Mouse (Mus musculus): ENCODE data around the gene 6820408C15Rik. TPM values are rescaled to one million over a fixed set of nuclear protein-coding genes. Genes with fewer than 3 reads are reported as not detected.
A peak's percentile ranks its signal among the peaks of the same experiment; 100 is the strongest.

The 6820408C15Rik gene
- 1 to 10 TPM; 1.7 to 2.3 TPM for total RNA-seq (2021)
- long read RNA-seq, partial matches to known transcripts = 2 of 5 reads
- long read RNA-seq, other reads (novel, unspliced or antisense) = 3 of 5 reads

DNA sequence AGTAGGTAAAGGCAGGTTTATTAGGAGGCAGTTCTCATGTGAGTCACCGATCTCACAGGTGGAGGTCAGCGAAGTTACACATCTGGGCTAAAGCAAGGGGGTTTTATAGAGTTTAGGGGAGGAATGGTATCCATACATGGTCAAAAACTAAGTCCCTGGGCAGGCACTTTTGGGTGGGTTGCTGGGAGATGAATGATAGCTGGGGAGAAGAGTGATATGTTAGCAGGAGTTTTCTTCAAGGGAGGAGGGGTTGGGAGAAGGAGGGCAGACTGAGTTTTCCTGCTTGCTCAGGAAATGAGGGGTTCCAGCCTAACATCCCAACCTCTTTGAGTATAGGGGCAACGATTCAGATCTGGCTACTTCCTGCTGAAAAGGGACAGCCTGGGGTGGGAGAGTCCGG, at the start of gene 6820408C15Rik:
Gene 6820408C15Rik (plus strand): TSS at position 301 of the 400 bp plus-strand sequence.
- no peak for DNase-seq (ENCODE audit: low spot score in 2 of 2)

DNA sequence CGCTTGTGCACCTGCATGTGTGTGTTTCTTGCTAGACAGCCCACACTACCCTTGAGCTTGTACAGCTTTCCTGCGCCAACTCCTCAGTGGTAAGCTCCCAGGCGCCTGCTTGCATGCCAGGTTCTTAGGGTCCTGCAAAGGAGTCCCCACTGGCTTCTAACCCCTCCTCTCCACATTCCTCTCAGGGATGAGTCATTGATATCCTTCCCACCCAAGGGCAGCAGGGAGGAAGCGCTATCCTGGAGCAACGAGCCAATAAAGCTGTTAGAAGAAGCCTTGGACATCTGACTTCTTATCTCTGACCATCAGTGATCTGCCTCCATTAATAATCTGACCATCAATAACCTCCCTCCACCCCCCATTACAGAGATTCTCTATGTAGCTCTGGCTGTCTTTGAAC, 47.5 kb upstream of the 6820408C15Rik start:
- no peak for DNase-seq (ENCODE audit: low spot score in 2 of 2)

DNA sequence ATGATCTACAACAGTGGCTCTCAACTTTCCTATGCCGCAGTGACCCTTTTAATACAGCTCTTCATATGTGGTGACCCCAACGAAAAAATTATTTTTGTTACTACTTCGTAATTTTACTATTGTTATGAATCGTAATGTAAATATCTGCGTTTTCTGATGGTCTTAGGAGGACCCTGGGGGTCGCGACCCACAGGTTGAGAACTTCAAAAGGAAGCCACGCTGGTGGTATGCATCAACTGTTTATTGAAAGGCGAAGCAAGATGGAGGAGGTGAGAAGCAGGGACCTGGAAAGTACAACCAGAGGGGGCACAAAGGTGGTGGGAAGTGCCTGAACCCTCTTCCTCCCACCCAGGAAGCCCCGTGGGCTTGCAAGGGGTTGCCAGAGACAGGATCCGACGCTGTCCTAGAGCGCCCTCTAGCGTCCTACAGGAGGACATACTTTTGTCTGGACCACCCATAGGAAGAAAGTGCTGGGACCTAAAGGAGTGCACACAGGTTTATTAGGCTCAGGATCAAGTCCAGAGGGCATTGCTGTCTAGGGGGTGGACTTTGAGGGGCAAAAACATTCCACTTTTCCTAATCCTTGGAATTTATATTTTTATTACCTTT, 46.8 kb upstream of the 6820408C15Rik start:
- DNase-seq (ENCODE audit: low spot score in 2 of 2) = peak in 1 of 2 experiments; percentile 50

DNA sequence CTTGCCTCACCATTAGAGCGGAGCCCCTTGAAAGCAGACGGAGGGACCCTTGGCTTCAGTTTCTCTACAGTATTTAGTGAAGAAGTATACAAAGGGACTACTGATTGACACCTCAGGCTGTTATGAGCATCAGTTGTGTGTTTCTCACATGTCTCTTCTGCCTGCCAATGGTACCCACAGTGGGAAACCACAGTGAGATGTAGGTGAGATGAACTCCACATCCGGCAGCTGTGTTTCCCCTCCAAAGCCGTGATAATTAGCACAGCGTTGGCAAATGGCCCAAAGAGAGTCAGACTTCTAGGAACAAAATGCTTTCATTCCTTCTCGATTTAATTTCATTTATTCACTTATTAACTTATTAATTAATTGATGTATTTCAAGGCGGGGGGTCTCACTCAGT, 43.3 kb upstream of the 6820408C15Rik start:
- no peak for DNase-seq (ENCODE audit: low spot score in 2 of 2)

DNA sequence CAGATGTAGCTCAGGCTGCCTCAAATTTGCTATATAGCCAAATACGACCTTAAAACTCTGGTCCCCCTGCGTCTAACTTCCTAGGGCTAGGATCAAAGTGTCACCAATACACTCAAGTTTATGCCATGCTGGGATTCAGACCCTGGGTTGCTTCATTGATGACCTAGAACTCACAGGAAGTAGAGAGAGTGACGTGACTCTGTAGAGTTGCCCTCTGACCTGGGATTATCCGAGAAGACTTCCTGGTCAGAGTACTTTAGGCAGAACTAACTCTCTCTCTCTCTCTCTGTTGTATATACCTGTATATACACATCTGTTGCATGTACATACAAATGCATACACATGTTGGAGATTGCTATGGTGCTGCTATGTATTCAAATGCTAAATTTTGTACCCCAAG, 42.7 kb upstream of the 6820408C15Rik start:
- DNase-seq (ENCODE audit: low spot score in 2 of 2) = no peak

DNA sequence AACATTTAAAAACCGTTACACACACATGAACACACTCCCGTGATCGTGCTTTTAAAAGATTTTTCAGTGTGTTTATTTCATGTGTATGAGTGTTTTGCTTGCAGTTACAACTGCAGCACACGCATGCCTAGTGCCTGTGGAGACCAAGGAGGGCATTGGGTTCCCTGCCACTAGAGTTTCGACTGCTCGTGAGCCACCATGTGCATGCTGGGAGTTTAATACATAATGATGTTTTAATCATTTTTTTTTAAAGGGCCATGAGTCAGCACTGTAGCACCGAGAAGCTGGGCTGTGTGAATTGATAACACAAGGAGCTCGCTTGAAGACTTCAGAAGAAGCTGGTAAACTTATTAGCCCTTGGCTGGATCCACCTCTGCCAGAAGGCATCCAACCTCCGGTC, 41.8 kb upstream of the 6820408C15Rik start:
- no peak for DNase-seq (ENCODE audit: low spot score in 2 of 2)

DNA sequence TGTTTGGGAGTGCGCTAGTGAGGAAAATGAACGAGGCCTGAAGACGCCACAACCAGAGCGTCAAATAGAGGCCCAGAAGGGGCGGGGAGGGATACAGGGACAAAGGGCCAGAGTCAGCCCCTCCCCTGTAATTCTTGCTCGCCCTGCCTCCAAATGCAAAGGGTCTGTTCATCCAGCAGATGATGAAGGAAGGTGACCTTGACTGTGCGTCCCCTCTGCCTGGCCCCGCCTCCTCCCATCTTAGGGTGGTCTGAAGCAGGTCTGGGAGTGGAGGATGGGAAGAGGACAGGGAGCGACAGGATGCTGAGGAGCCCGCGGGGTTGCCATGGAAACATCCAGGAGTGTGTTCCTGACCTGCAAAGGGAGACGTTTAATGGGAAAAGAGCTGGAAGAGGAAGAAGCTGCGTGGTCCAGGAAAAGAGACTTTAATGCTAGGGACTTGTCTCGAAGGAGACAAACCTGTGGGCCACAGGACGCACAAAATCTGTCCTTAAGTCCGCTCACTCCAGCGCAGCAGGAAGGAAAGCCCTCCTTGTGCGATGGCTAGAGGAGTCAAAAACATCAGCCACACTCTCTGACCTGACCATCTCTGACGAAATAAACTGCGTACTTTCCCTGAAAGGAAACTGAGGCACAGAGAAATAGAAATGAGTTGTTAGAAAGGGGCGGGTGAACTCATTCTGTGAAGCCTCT, 39.6 kb upstream of the 6820408C15Rik start:
- peak; percentile 24 to 50 for DNase-seq (ENCODE audit: low spot score in 2 of 2)

DNA sequence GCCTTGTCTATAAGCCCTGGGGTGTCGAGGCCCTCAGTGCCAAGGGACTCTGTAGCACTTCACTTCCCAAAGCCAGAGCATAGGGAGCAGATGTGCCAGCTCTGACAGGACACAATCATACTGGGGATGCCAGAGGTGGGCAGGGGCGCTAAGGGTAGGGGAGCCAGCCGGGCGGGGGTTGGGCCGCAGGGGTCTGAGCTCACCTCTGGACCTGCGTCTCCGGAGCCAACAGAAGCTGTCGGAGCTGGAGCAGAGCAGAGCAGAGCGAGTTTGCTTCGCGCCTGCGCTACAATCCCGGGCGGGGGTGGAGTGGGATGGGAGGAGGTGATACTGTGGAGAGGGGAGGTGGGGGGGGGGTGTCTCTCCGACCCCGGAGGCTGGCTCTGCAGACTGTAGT, 39.0 kb upstream of the 6820408C15Rik start, which contains the start of gene Nrsn2:
Gene Nrsn2 (minus strand): TSS at position 294 of the 397 bp plus-strand sequence.
- peak; percentile 51 to 58 for DNase-seq (ENCODE audit: low spot score in 2 of 2)

DNA sequence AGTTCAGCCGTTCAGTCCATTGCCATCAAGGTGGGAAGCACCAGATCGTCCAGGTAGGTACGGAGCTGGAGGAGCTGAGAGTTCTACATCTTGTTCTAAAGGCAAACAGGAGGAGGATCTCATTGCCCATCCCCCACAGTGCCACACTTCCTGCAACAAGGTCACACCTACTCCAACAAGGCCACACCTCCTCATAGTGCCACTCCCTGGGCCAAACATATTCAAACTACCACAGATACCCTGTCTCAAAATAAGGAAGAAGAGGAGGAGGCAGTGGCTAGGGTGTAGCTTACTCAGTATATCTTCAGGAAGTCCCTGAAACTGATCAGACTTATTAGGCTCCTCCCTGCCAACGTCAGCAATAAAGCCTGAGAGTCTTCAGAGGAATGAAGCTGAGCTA, 31.2 kb upstream of the 6820408C15Rik start:
- DNase-seq (ENCODE audit: low spot score in 2 of 2) = no peak

DNA sequence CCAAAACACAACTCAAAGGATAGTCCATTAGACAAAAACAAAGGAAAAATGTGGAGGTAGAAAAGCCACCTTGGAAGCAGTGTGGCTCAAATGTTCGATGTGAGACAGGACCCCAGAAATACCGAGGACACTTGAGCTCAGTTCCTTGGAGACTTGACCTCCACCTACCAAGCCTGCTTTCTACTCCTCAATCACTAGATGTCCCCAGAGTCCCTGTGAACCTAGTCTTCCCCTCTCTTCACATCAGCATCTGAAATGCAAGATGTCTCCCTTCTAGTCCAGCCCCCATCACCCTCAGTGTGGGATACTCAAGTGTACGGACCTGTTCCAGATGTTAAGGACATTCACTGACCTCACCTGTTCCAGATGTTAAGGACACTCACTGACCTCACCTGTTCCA, 22.6 kb upstream of the 6820408C15Rik start:
- DNase-seq (ENCODE audit: low spot score in 2 of 2) = peak in 1 of 2 experiments; percentile 65

DNA sequence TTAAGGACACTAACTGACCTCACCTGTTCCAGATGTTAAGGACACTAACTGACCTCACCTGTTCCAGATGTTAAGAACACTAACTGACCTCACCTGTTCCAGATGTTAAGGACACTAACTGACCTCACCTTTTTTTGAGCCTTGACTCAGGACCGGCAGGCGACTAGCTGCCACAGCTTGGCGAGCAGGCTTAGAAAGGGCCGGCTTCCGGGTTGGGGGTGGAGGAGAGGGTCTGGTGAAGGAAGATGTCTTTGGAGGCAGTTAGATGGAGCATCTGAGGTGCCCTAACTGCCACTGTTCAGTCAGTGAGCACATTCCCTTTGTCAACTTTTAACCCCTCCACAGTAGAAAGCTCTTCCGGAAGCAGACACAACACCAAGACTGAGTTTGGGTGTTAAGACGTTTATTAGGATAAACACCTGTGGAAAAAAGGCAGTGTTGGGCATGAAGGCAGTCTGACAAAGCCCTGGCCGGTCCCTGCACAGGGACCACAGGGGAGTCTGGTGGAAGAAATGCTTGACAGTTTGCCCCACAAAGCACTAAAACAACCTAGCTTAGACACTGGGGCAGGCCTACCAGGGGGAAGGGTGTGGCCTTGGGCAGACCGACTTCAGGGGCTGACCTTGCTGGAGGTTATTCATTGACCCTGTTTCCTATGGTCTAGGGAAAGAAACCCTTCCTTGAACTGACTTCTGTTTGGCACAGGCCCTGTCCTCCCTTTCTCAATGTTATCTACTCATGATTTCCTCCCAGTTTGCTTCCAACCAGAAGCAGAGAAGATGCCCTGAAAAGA, 22.0 kb upstream of the 6820408C15Rik start:
- no peak for DNase-seq (ENCODE audit: low spot score in 2 of 2)

DNA sequence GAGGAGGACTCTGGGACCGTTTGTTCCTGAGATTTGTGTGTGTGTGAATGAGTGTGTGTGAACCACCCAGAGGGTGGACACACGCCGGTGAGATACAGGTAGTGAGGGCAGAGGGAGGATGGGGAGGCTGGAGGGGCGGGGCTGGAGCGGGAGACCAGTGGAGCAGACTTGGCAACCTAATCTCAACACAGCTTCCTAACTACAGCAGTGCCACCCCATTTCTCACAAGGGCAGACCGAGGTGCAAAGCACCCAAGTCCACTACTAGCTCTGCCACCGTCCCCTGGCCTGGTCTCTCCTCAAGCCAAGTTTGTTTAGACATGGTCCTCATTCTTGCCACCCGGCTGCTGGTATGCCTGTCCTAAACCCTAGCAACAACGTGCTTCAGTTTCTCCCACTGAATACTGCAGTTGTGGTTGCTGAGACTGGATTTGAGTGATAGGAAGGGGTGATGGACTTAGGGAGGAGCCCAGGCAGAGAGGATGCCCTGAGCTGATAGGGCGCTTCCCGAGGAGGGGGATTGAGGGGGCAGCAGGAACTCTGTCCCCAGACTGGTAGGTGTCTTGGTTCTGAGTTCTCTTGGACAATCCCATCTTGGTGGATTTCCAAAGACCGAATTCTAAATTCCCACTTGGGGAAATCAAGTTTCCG, 20.0 kb upstream of the 6820408C15Rik start:
- peak in 1 of 2 experiments; percentile 24 for DNase-seq (ENCODE audit: low spot score in 2 of 2)

DNA sequence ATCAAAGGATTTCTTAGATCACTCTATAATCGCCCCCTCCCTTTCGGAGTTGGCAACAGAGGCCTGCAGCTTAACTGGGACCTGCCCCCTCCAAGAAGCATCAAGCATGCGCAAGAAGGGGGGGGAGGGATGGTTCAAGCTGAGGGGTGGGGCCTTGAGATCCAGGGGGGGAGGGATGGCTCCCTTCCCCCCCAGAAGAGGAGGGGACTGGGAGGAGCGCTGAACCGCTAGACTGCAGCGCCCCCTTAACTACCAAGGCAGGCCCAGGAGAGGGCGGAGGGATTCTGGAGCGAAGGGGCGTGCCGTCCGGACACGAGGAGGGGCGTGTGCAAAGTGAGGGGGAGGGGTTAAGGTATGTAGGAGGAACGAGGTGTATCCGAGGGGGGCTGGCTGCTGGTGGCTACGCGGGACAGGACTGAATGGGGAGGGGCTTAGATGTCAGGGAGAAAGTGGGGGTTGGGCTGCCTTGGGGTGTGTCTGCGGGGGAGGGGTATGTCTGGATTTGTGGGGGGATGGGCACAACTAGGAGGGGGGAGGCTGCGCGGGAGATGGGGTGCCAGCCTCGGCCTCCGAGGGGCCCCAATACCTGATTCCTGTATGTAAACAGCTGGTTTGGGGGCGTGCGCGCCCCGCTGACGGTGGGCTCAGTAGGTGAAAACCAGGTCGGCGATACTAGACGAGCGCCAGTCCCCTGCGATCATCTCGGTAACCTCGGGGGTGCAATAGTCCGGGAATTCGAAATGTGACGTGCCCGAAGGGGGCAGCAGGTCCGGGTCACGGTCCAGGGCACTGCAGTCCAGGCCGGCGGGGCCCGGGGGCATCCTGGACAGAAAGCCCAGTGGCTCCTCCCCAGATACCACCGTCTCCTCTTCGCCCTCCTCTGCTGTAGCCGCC, 19.0 kb upstream of the 6820408C15Rik start:
- peak; percentile 91 for DNase-seq (ENCODE audit: low spot score in 2 of 2)

DNA sequence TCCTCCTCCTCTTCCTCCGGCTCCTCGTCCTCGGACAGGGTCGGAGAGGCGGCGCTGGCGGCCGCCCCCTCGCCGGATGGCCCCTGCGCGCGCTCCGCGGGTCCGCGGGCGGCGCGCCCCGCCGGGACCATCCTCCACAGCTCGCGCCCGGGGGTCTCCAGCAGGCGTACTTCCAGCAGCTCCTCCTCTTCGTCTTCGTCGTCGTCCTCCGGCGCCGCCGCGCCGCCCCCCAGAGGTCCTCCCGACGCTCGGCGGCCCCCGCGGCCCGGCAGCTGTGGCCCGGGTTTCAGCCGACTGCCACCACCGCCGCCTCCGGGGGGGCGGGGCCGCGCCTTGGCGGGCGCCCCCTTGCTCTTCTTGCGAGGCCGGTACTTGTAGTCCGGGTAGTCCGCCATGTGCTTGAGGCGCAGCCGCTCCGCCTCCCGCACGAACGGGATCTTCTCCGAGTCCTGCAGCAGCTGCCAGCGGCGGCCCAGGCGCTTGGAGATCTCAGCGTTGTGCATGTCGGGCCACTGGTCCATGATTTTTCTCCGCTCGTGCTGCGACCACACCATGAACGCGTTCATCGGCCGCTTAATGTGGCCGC, 18.3 kb upstream of the 6820408C15Rik start:
- peak; percentile 85 to 88 for DNase-seq (ENCODE audit: low spot score in 2 of 2)

DNA sequence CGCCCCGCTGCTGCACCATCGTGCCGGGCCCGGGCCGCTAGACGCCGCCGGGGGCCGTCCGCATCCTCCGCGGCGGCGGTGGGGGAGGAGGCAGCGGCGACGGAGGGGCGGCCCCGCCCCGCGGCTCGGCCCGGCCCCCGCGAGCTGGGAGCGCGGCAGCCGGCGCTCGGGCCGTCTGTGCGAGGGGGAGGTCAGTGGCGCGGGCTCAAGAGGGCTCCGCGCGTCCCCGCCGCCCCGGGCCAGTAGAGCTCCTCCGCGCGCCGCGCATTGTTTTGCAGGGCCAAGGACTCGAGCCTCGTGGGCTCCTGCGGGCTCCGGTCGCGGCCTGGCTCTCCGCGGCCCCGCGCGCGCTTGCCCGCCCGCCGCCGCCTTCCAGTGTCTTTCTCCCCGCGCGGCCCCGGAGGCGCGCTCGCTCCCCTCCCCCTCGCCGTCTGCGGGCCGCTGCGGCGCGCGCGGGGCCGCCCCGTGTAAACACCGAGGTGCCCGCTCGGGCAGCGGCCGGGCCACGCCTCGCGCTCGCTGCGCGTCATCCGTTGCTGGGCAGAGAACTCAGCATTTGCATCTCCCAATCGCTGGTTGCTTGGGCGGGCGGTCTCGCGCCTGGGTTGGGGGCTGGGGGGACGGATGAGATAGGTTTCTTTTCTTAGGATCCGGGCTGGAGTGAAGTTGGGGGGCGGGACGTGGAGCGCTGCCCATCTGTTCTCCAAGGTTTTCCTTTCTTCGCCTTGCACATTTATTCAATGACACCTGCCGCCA, 17.5 kb upstream of the 6820408C15Rik start, which contains the start of gene Sox12:
Gene Sox12 (minus strand): TSS at position 384 of the 756 bp plus-strand sequence.
- DNase-seq (ENCODE audit: low spot score in 2 of 2) = peak; percentile 96 to 98

DNA sequence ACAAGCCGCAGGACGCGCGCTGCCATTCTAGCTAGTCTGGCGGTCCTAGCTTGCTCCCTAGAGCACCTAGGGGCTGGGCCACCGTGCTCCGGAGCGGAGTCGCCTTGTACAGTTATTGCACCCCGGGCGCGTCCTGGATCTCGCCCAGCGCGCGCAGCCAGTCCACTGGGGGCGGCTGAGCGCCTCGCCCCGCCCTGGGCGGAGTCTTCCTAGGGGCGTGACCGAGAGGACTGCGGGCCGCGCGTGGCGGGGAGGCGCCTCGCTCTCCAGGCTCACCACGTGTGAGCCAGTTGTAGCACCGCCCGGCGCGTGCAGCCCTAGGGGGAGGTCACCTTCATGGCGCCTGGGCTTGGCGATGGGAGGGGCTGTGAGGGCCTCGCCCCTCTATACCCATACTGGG, 16.7 kb upstream of the 6820408C15Rik start:
- peak; percentile 90 to 91 for DNase-seq (ENCODE audit: low spot score in 2 of 2)

DNA sequence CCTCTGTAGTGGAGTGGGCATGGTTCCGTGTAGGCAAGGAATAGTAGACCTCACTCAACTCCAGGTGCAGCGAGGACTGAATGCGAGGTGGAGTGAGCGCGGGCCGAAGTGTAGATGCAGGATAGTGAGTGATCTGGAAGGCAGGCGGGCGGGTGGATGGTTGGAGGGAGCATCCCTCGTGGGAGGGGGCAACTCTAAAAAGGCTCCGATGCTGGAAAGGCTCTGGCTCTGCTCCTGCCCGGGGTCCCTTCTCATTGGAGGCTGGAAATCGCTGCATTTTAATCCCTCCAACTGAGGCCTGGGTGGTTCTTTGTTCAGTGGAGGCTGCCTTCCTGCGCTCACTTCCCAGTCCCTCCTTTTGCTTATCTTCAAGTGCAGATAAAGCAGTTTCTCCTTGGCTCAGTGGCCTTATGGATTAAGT, 16.3 kb upstream of the 6820408C15Rik start:
- no peak for DNase-seq (ENCODE audit: low spot score in 2 of 2)

DNA sequence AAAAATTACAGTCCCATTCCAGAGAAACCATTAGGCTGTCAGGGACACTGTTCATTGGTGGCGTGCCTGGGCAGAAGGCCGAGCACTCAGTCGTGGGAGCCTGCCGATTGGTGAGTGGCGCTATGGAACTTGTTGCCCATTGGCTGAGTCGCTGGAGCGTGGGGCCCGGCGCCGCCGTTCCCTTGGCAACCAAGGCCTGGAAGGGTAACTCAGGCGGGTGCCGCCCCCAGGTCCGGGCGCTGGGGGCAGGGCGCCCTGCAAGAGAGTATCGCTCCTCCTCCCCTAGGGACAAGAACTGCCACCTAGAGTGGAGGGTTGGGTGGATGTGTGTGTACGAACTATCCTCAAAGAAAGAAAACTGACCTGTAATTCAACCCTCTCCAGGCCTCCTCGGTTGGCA, 9.3 kb upstream of the 6820408C15Rik start:
- peak; percentile 97 to 99 for DNase-seq (ENCODE audit: low spot score in 2 of 2)

DNA sequence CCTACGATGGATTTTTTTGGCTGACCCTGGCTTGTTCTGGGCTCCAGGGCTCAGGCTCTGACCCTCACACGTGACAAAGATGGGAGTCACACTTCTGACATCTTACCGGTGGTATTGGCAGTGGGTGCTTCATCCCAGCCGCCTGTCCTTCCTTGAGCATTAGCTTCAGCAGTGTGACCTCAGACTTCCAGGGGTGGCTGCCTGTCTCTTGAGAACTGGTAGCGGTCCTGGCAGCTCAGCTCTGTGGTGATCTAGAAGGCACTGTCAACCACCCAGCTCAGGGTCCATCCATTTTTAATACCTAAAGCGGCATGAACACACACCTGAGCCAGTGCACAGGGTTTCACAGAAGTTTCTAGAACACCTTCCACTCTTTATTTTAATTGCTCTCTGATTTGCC, 5.6 kb upstream of the 6820408C15Rik start:
- no peak for DNase-seq (ENCODE audit: low spot score in 2 of 2)

All from layer of hippocampus, adult 18-20 months (tissue).